Mouse (Mus musculus) neural tube, embryonic 13.5 days (tissue): ENCODE measurements around the gene Pde11a. TPM values are rescaled to one million over a fixed set of nuclear protein-coding genes. Genes with fewer than 3 reads are reported as not detected.
"Not testable (repeated sequence)": the region's sequence is repeated elsewhere in the genome, so short reads cannot be mapped to it uniquely, and the experiment has no call there.

ENCODE experiments used
- ATAC-seq: fragments of 200-750 bp; cut with Nextera tagmentation; 2 replicates; pipeline ENCODE4 v1.8.0; 2017; ENCODE audit warnings: low read depth, mild to moderate bottlenecking, moderate TSS enrichment, moderate library complexity
- H3K27ac ChIP-seq: fragments of 300-500 bp; sonication (generic); replicated peaks from 2 replicates; pipeline ENCODE4 v1.5.1; 2015; ENCODE audit warnings: moderate library complexity, mild to moderate bottlenecking, inconsistent platforms
- H3K27me3 ChIP-seq: fragments of 300-500 bp; sonication (generic); 2 replicates; pipeline ENCODE4 v1.6.1; 2015; ENCODE audit warnings: mild to moderate bottlenecking, inconsistent platforms
- H3K36me3 ChIP-seq: fragments of 300-500 bp; sonication (generic); 2 replicates; pipeline ENCODE4 v1.6.1; 2015; ENCODE audit warnings: mild to moderate bottlenecking, inconsistent platforms
- H3K4me1 ChIP-seq: fragments of 300-500 bp; sonication (generic); replicated peaks from 2 replicates; pipeline ENCODE4 v1.6.1; 2015; ENCODE audit warnings: inconsistent platforms
- H3K4me2 ChIP-seq: fragments of 300-500 bp; sonication (generic); 2 replicates; pipeline ENCODE4 v1.6.1; 2015; ENCODE audit warnings: inconsistent platforms, mild to moderate bottlenecking, moderate library complexity
- H3K4me3 ChIP-seq: fragments of 300-500 bp; sonication (generic); 2 replicates; pipeline ENCODE4 v1.5.1; 2015; ENCODE audit warnings: mild to moderate bottlenecking, inconsistent platforms
- H3K9ac ChIP-seq: fragments of 300-500 bp; sonication (generic); 2 replicates; pipeline ENCODE4 v1.6.1; 2015; ENCODE audit warnings: moderate library complexity, mild to moderate bottlenecking, inconsistent platforms
- H3K9me3 ChIP-seq: fragments of 300-500 bp; sonication (generic); 2 replicates; pipeline ENCODE4 v1.6.1; 2016; ENCODE audit warnings: inconsistent platforms
- WGBS: fragments of 180-500 bp; shearing (Covaris S2); methylation state at CpG from one replicate; pipeline ENCODE4 v1.1.7; 2015; 5-methylcytosine and 5-hydroxymethylcytosine counted together
- polyA plus RNA-seq: library from polyadenylated mRNA; unstranded; fragments of >200 nt; fragmentation: Nextera tagmentation; extraction: Ambion mirVana; gene quantifications from 2 replicates; pipeline ENCODE4 v1.2.1, GENCODE M21; 2015

Gene Pde11a
- polyA plus RNA-seq, 1 experiment from 2014 or later: 1.8 TPM

GRCm38 (mm10) chr2:75991581-75992205, 346.9 kb downstream of the Pde11a start:
- H3K27me3 ChIP-seq: no peaks in the 10 kb centered on the region
- H3K36me3 ChIP-seq: no peaks in the 10 kb centered on the region
- no peak overlapping the region for H3K9ac ChIP-seq
- peaks cover 70% of the 10 kb centered on the region for H3K4me1 ChIP-seq
- peak overlapping the region; percentile 64 for H3K27ac ChIP-seq
- no peak for ATAC-seq
- H3K4me3 ChIP-seq: no peak overlapping the region
- H3K4me2 ChIP-seq: no peak overlapping the region
- H3K9me3 ChIP-seq: no peaks in the 10 kb centered on the region
- 68% methylated on average over 6 of the region's 6 CpGs for WGBS

DNA sequence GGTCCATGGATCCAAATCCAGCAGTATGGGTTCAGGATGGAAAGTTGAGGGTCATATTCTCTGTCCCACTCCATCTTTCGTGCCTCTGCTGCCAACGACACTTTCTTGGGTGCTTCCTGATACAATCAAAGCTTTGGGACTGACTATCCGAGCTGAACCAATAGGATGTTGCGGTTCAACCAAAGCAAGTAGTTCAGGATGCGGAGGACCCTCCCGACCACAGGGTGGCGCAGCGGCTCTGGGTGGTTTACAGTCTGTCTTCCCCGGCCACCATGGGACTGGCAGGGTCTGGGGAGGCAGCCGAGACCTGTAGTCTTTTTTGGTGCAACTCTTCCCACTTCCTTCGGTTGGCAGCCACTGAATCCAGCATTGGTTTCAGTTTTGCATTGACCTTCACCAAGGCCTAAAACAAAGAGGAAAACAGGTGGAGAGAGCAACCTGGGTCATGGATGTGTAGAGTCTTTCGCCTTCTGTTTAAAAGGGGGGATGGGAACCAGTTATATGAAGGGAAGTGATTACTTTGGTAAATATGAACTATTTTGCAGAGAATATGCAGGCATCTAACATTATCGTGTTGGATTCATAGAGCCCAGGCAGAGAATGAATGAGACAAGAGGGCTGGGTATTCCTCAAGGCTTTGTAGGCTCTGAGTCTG, 347.6 kb downstream of the Pde11a start:
- no peaks in the 10 kb centered on the region for H3K9me3 ChIP-seq
- ATAC-seq: no peak
- H3K27ac ChIP-seq: peak overlapping the region; percentile 97
- peaks cover 77% of the 10 kb centered on the region for H3K4me1 ChIP-seq
- WGBS: 53% methylated on average over 13 of the region's 13 CpGs
- H3K27me3 ChIP-seq: no peaks in the 10 kb centered on the region
- no peak overlapping the region for H3K4me3 ChIP-seq
- H3K4me2 ChIP-seq: no peak overlapping the region
- H3K36me3 ChIP-seq: no peaks in the 10 kb centered on the region
- no peak overlapping the region for H3K9ac ChIP-seq

- no peak for ATAC-seq
- Histone ChIP-seq H3K4me3 (no peak overlapping the region), H3K27me3 (no peaks in the 10 kb centered on the region), H3K9ac (peak overlapping the region; percentile 58; the same call in 1 of the 2 replicates), H3K36me3 (no peaks in the 10 kb centered on the region), H3K4me2 (peak overlapping the region; percentile 48; the same call in 1 of the 2 replicates), H3K9me3 (no peaks in the 10 kb centered on the region), H3K27ac (peak overlapping the region; percentile 97), H3K4me1 (peaks cover 84% of the 10 kb centered on the region)
- 41% methylated on average over 4 of the region's 4 CpGs for WGBS
Observed at GRCm38 (mm10) chr2:75989694-75990093, 348.9 kb downstream of the Pde11a start.

DNA sequence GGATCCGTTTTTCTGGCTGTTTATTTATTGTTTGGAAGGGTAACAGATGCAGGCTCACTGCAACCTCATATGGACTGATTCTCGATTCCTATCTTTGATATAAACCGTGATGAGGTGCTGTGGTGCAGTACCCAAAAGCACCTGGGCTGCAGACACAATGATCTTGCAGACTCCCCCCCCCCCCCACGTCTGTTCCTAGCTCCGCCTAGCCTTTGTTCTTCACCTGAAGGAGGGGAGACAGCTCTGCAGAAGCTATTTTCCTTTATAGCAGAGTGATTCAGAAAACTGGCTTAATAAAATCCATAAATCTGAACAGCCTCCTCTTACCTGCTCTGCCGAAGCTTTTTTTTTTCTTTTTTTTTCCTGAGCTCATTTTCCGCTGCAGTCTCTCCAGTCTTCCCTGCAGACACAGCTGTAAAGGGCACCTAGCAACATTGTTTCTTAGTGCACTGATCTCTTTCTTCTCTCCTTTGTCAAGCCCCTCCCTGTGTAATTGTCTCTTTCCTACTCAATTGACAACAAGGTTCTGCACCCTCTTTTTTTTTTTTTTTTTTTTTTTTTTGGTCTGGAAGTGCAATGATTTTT, 349.7 kb downstream of the Pde11a start:
- H3K27me3 ChIP-seq: no peaks in the 10 kb centered on the region
- peak; percentile 78 for ATAC-seq
- 14% methylated on average over 7 of the region's 7 CpGs for WGBS
- H3K9ac ChIP-seq: peak overlapping the region; percentile 58
- no peaks in the 10 kb centered on the region for H3K9me3 ChIP-seq
- H3K4me1 ChIP-seq: peaks cover 90% of the 10 kb centered on the region
- H3K27ac ChIP-seq: peak overlapping the region; percentile 97
- peak overlapping the region; percentile 48 for H3K4me2 ChIP-seq
- 0 out of 2 replicates have a peak overlapping the region, but pooled peaks have one; percentile 4 for H3K4me3 ChIP-seq
- H3K36me3 ChIP-seq: no peaks in the 10 kb centered on the region

GRCm38 (mm10) chr2:75988378-75988777, 350.2 kb downstream of the Pde11a start:
- Histone ChIP-seq H3K9ac (peak overlapping the region; percentile 58), H3K4me2 (peak overlapping the region; percentile 48), H3K27ac (peak overlapping the region; percentile 97), H3K36me3 (no peaks in the 10 kb centered on the region), H3K9me3 (no peaks in the 10 kb centered on the region), H3K27me3 (no peaks in the 10 kb centered on the region), H3K4me3 (0 out of 2 replicates have a peak overlapping the region, but pooled peaks have one; percentile 4), H3K4me1 (peaks cover 87% of the 10 kb centered on the region)
- 3% methylated on average over 4 of the region's 4 CpGs for WGBS
- peak; percentile 78 for ATAC-seq

DNA sequence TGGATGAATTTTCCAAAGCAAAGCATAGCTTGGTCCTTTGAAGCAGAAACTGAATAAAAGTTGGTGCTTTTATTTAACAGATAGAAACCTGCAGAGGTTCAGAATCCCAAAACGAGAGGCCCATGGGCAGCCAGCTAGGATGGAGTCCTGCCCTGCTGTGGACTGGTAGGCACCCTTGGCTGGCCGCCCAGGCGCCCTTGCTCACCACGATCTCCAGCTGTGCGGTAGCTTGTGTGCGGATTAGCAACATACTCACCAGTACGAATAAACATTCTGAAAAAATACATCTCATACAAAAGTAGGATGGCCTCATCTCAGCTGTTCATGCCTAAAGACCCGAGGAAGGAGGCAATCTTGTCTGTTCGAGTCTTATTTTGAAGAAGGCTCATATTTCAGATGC, 350.8 kb downstream of the Pde11a start:
- Histone ChIP-seq H3K9ac (no peak overlapping the region), H3K4me1 (peaks cover 81% of the 10 kb centered on the region)

DNA sequence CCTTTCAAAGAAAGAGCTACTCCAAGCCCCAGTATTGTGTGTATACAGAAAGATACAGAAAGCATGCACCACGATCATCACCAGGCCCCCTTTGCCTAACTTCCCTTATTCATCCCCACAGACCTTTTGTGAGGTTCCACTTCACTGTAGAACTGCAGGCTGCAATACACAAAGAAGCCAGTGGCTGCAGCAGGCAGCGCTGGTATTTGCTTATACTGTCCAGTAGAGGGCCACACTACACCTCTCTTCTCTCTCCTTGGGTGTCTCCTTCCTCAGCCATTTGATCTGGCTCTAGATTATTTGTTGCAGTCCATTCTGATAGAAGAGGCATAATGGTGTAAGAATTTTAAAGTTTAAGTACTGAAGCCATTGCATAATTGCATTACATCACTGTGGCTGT, 353.4 kb downstream of the Pde11a start:
- no peak overlapping the region for H3K4me3 ChIP-seq
- WGBS: 4% methylated on average over 2 of the region's 2 CpGs
- H3K9ac ChIP-seq: peak overlapping the region; percentile 32; the same call in 1 of the 2 replicates
- no peaks in the 10 kb centered on the region for H3K9me3 ChIP-seq
- H3K4me2 ChIP-seq: 0 out of 2 replicates have a peak overlapping the region, but pooled peaks have one; percentile 14
- H3K27me3 ChIP-seq: no peaks in the 10 kb centered on the region
- H3K36me3 ChIP-seq: no peaks in the 10 kb centered on the region
- peaks cover 59% of the 10 kb centered on the region for H3K4me1 ChIP-seq
- H3K27ac ChIP-seq: peak overlapping the region; percentile 79
- ATAC-seq: peak; percentile 20

More for the DNA sequence above, 350.8 kb downstream of the Pde11a start:
- Histone ChIP-seq H3K4me3 (no peak overlapping the region), H3K27me3 (no peaks in the 10 kb centered on the region), H3K9me3 (no peaks in the 10 kb centered on the region), H3K27ac (peak overlapping the region; percentile 97), H3K36me3 (no peaks in the 10 kb centered on the region), H3K4me2 (0 out of 2 replicates have a peak overlapping the region, but pooled peaks have one; percentile 48)
- no peak for ATAC-seq
- WGBS: 65% methylated on average over 9 of the region's 9 CpGs

DNA sequence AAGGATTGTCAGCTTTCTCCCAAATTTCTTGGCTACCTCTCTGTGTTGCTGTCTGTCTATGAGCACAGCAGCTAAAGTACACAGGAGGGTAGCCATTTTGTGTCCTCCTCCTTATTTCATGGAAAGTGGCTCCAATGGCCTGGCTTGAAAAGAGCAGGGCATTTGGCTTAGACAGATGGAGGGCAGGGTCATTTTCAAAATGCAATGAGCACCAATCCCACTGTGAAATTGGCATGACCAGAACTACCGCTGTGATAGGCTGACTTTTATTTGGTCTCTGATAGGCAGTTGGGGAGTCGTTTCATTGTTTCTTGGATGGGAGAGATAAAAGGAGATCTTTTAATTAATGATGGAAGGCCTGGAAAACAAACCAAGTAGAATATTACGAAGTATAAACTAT, 354.7 kb downstream of the Pde11a start:
- 51% methylated on average over 3 of the region's 3 CpGs for WGBS

GRCm38 (mm10) chr2:75983091-75983490, 355.5 kb downstream of the Pde11a start:
- Histone ChIP-seq H3K4me1 (peaks cover 39% of the 10 kb centered on the region), H3K4me2 (no peak overlapping the region), H3K4me3 (no peak overlapping the region), H3K27me3 (no peaks in the 10 kb centered on the region), H3K27ac (no peak overlapping the region), H3K9me3 (no peaks in the 10 kb centered on the region), H3K9ac (no peak overlapping the region), H3K36me3 (no peaks in the 10 kb centered on the region)
- WGBS: 97% methylated on average over 3 of the region's 3 CpGs
- ATAC-seq: no peak

More for the DNA sequence above, 354.7 kb downstream of the Pde11a start:
- Histone ChIP-seq H3K27me3 (no peaks in the 10 kb centered on the region), H3K4me1 (peaks cover 47% of the 10 kb centered on the region), H3K27ac (no peak overlapping the region), H3K9me3 (no peaks in the 10 kb centered on the region), H3K36me3 (no peaks in the 10 kb centered on the region), H3K9ac (no peak overlapping the region), H3K4me3 (no peak overlapping the region), H3K4me2 (no peak overlapping the region)
- ATAC-seq: no peak

GRCm38 (mm10) chr2:75982626-75983025, 355.9 kb downstream of the Pde11a start:
- no peak overlapping the region for H3K27ac ChIP-seq
- 98% methylated on average over 4 of the region's 4 CpGs for WGBS
- ATAC-seq: no peak
- H3K9ac ChIP-seq: no peak overlapping the region
- H3K27me3 ChIP-seq: no peaks in the 10 kb centered on the region
- peaks cover 34% of the 10 kb centered on the region for H3K4me1 ChIP-seq
- no peaks in the 10 kb centered on the region for H3K9me3 ChIP-seq
- H3K36me3 ChIP-seq: no peaks in the 10 kb centered on the region
- H3K4me2 ChIP-seq: no peak overlapping the region
- H3K4me3 ChIP-seq: no peak overlapping the region

DNA sequence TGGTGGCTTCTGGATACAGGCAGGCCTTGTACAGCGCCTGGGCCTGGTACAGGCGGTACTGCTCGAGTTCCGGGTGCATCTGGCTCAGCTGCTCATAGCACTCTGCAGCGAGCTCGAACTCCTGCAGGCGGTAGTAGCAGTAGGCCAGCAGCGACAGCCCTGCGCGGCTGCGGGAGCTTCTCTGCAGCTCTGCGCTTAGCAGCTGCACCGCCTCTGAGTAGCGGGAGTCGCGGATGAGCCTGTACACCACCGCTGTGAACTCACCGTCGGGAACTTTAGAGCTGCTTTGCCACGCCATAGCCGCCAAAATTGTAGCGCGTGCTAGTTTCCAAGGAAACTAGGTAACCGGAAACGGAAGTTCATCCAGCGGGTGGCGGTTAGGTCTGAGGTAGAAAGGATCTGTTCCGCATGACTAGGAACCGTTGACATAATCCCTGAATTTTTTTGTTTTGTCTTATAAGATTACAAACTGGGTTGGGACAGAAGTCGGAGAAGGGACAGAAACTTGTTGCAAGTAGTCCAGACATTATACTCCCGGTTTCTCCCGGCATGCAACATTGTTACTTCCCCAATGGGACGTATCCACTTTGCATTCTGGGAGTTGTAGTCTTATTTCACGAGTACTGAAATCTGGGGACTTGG, 357.0 kb downstream of the Pde11a start, which contains the start of gene Ttc30a1:
Gene Ttc30a1, minus strand, starts transcription at position 528 of the 642 bp plus-strand sequence.
- peaks cover 24% of the 10 kb centered on the region for H3K4me1 ChIP-seq
- H3K27ac ChIP-seq, H3K9me3 ChIP-seq, H3K36me3 ChIP-seq, H3K27me3 ChIP-seq: not testable (repeated sequence)
- ATAC-seq: peak; percentile 57
- peak within 1 kb of the TSS; percentile 66 for H3K4me2 ChIP-seq
- H3K9ac ChIP-seq: peak within 1 kb of the TSS; percentile 61
- WGBS: 4% methylated on average over 34 of the region's 34 CpGs
- H3K4me3 ChIP-seq: peak within 1 kb of the TSS; percentile 49
